Mouse (Mus musculus): ENCODE data around the gene Gm3460. TPM values are rescaled to one million over a fixed set of nuclear protein-coding genes. Genes with fewer than 3 reads are reported as not detected.
"Not testable (repeated sequence)": the region's sequence is repeated elsewhere in the genome, so short reads cannot be mapped to it uniquely, and the experiment has no call there.

Gene Gm3460
- polyA plus RNA-seq (2014; fragmentation: Nextera tagmentation; extraction: Ambion mirVana), result not detected in 2 replicates

- not testable (repeated sequence) for ATAC-seq (replicated peaks; ENCODE audit: low FRiP score, low TSS enrichment, low read depth); H3K9me3 ChIP-seq (ENCODE audit: control insufficient read depth, low read length); H3K27me3 ChIP-seq (replicated peaks; ENCODE audit: control insufficient read depth, insufficient read depth, low read length); H3K4me1 ChIP-seq (replicated peaks; ENCODE audit: control insufficient read depth, insufficient read depth, low read length); H3K4me3 ChIP-seq (ENCODE audit: low read depth, low read length); H3K36me3 ChIP-seq (ENCODE audit: control insufficient read depth, insufficient read depth, low read length); DNase-seq (ENCODE audit: low spot score); H3K27ac ChIP-seq (ENCODE audit: low read depth); H3K9ac ChIP-seq (ENCODE audit: low read length); H3K4me2 ChIP-seq (ENCODE audit: low read length)
- 75% methylated on average over 1 of the region's 2 CpGs for WGBS
These were observed at the start of gene Gm3460 for GRCm38 (mm10) chr14:6622318-6622717. TSS of gene Gm3460 (minus strand) at chr14:6622418.

GRCm38 (mm10) chr14:6606436-6606835, 15.8 kb downstream of the Gm3460 start:
- H3K4me3 ChIP-seq (ENCODE audit: low read depth, low read length); H3K36me3 ChIP-seq (ENCODE audit: control insufficient read depth, insufficient read depth, low read length); H3K27me3 ChIP-seq (replicated peaks; ENCODE audit: control insufficient read depth, insufficient read depth, low read length); H3K27ac ChIP-seq (ENCODE audit: low read depth); H3K4me2 ChIP-seq (ENCODE audit: low read length); H3K9ac ChIP-seq (ENCODE audit: low read length); H3K9me3 ChIP-seq (ENCODE audit: control insufficient read depth, low read length); H3K4me1 ChIP-seq (replicated peaks; ENCODE audit: control insufficient read depth, insufficient read depth, low read length); DNase-seq (ENCODE audit: low spot score); ATAC-seq (replicated peaks; ENCODE audit: low FRiP score, low TSS enrichment, low read depth): not testable (repeated sequence)
- WGBS, result no CpG with 5 or more reads among the region's 1 CpGs

GRCm38 (mm10) chr14:6605004-6605403, 17.2 kb downstream of the Gm3460 start:
- not testable (repeated sequence) for ATAC-seq (replicated peaks; ENCODE audit: low FRiP score, low TSS enrichment, low read depth); H3K27me3 ChIP-seq (replicated peaks; ENCODE audit: control insufficient read depth, insufficient read depth, low read length); H3K9me3 ChIP-seq (ENCODE audit: control insufficient read depth, low read length); H3K4me1 ChIP-seq (replicated peaks; ENCODE audit: control insufficient read depth, insufficient read depth, low read length); H3K36me3 ChIP-seq (ENCODE audit: control insufficient read depth, insufficient read depth, low read length); H3K27ac ChIP-seq (ENCODE audit: low read depth); H3K9ac ChIP-seq (ENCODE audit: low read length)
- peak; percentile 73 for DNase-seq (ENCODE audit: low spot score)
- Histone ChIP-seq H3K4me2 (ENCODE audit: low read length) (peak overlapping the region; percentile 49), H3K4me3 (ENCODE audit: low read depth, low read length) (peak overlapping the region; percentile 29)
- WGBS, result 4% methylated on average over 18 of the region's 20 CpGs

GRCm38 (mm10) chr14:6604551-6604950, 17.7 kb downstream of the Gm3460 start:
- WGBS, result 8% methylated on average over 17 of the region's 20 CpGs
- peak; percentile 53 for DNase-seq (ENCODE audit: low spot score)

GRCm38 (mm10) chr14:6590513-6590912, 31.7 kb downstream of the Gm3460 start, which contains the start of gene Gm3629:
TSS of gene Gm3629 (minus strand) at chr14:6590613.
- H3K4me2 ChIP-seq (ENCODE audit: low read length); H3K4me3 ChIP-seq (ENCODE audit: low read depth, low read length); DNase-seq (ENCODE audit: low spot score); H3K36me3 ChIP-seq (ENCODE audit: control insufficient read depth, insufficient read depth, low read length); H3K27me3 ChIP-seq (replicated peaks; ENCODE audit: control insufficient read depth, insufficient read depth, low read length); ATAC-seq (replicated peaks; ENCODE audit: low FRiP score, low TSS enrichment, low read depth); H3K9me3 ChIP-seq (ENCODE audit: control insufficient read depth, low read length); H3K9ac ChIP-seq (ENCODE audit: low read length); H3K4me1 ChIP-seq (replicated peaks; ENCODE audit: control insufficient read depth, insufficient read depth, low read length); H3K27ac ChIP-seq (ENCODE audit: low read depth): not testable (repeated sequence)
- 40% methylated on average over 1 of the region's 2 CpGs for WGBS

More at GRCm38 (mm10) chr14:6604551-6604950, 17.7 kb downstream of the Gm3460 start:
- Histone ChIP-seq H3K9ac (ENCODE audit: low read length) (0 out of 2 replicates have a peak overlapping the region, but pooled peaks have one; percentile 10), H3K4me3 (ENCODE audit: low read depth, low read length) (peak overlapping the region; percentile 29), H3K4me2 (ENCODE audit: low read length) (peak overlapping the region; percentile 49)
- not testable (repeated sequence) for H3K4me1 ChIP-seq (replicated peaks; ENCODE audit: control insufficient read depth, insufficient read depth, low read length); H3K27ac ChIP-seq (ENCODE audit: low read depth); H3K27me3 ChIP-seq (replicated peaks; ENCODE audit: control insufficient read depth, insufficient read depth, low read length); H3K36me3 ChIP-seq (ENCODE audit: control insufficient read depth, insufficient read depth, low read length); ATAC-seq (replicated peaks; ENCODE audit: low FRiP score, low TSS enrichment, low read depth); H3K9me3 ChIP-seq (ENCODE audit: control insufficient read depth, low read length)

Other genes with a start within 250 kb of the Gm3460 start
- not detected in 2 replicates for gene Gm16440, start 232.1 kb downstream of the Gm3460 start, polyA plus RNA-seq (2014; fragmentation: Nextera tagmentation; extraction: Ambion mirVana)
- gene Gm3591, start 209.9 kb downstream of the Gm3460 start, polyA plus RNA-seq (2014; fragmentation: Nextera tagmentation; extraction: Ambion mirVana), result 0.39 and 0.95 TPM in 2 replicates
- not detected in 2 replicates for gene Gm3594, start 177.8 kb downstream of the Gm3460 start, polyA plus RNA-seq (2014; fragmentation: Nextera tagmentation; extraction: Ambion mirVana)
- gene Gm8356, start 85.1 kb downstream of the Gm3460 start, polyA plus RNA-seq (2014; fragmentation: Nextera tagmentation; extraction: Ambion mirVana), result not detected in 2 replicates
- gene Gm3629, start 31.8 kb downstream of the Gm3460 start, polyA plus RNA-seq (2014; fragmentation: Nextera tagmentation; extraction: Ambion mirVana), result 0.91 TPM in 1 of 2 replicates, not detected in the other
- gene Gm10251, start 61.8 kb upstream of the Gm3460 start, polyA plus RNA-seq (2014; fragmentation: Nextera tagmentation; extraction: Ambion mirVana), result not detected in 2 replicates
- gene Gm8050, start 97.8 kb upstream of the Gm3460 start, polyA plus RNA-seq (2014; fragmentation: Nextera tagmentation; extraction: Ambion mirVana), result not detected in 2 replicates
- gene Gm3636, start 119.9 kb upstream of the Gm3460 start, polyA plus RNA-seq (2014; fragmentation: Nextera tagmentation; extraction: Ambion mirVana), result 5.6 and 5.8 TPM in 2 replicates
- gene Gm8362, start 152.0 kb upstream of the Gm3460 start, polyA plus RNA-seq (2014; fragmentation: Nextera tagmentation; extraction: Ambion mirVana), result not detected in 2 replicates
- not detected in 2 replicates for gene Gm3642, start 217.9 kb upstream of the Gm3460 start, polyA plus RNA-seq (2014; fragmentation: Nextera tagmentation; extraction: Ambion mirVana)